Mouse (Mus musculus): ENCODE results near the gene Shank1. TPM values are rescaled to one million over a fixed set of nuclear protein-coding genes. Genes with fewer than 3 reads are reported as not detected.
A peak's percentile ranks its signal among the peaks of the same experiment; 100 is the strongest.

Gene Shank1
- total RNA-seq, 1 experiment, result 1.0 TPM

- Histone ChIP-seq H3K9ac (ENCODE audit: insufficient read depth, low read depth, low read length, poor library complexity, severe bottlenecking) (no peak overlapping the region), H3K4me1 (ENCODE audit: control insufficient read depth in 2 of 2, insufficient read depth in 2 of 2, low read length in 2 of 2, poor library complexity in 1 of 2) (peaks cover 0 to 18% of the 10 kb centered on the region in 2 experiments; a peak in 2 of 4 replicates), H3K9me3 (ENCODE audit: control insufficient read depth, insufficient read depth, low read depth, low read length) (no peaks in the 10 kb centered on the region), H3K36me3 (ENCODE audit: control insufficient read depth, insufficient read depth, low read length, poor library complexity, severe bottlenecking) (no peaks in the 10 kb centered on the region), H3K27ac (ENCODE audit: insufficient read depth, low read depth, low read length, poor library complexity, severe bottlenecking) (peak overlapping the region; percentile 95), H3K4me3 (ENCODE audit: insufficient read depth in 1 of 2, low read depth in 1 of 2, low read length in 2 of 2, poor library complexity in 1 of 2, severe bottlenecking in 1 of 2) (no peak overlapping the region)
- peak; percentile 66 for DNase-seq (ENCODE audit: low read depth, low spot score)
- TF ChIP-seq ZC3H11A (IDR thresholded peaks at IDR 0.05; ENCODE audit: borderline replicate concordance, low read depth, low read length) (peak; percentile 65; the same call in 1 of the 2 replicates), HCFC1 (IDR thresholded peaks at IDR 0.05; ENCODE audit: borderline replicate concordance, insufficient read depth, low read length) (no peak), ZNF384 (IDR thresholded peaks at IDR 0.05; ENCODE audit: low read depth, low read length) (no peak), MAFK (IDR thresholded peaks at IDR 0.05; ENCODE audit: insufficient read depth, low read depth, low read length) (no peak), CHD2 (IDR thresholded peaks at IDR 0.05; ENCODE audit: low read depth, low read length) (no peak)
- in situ Hi-C loops (cut with MboI; ENCODE audit: low sequenced_read_pairs in 2 of 2, unreplicated experiment in 2 of 2), result no loop called here
These were observed 32.8 kb upstream of the Shank1 start for GRCm38 (mm10) chr7:44277250-44277622.

- no peaks in the 10 kb centered on the region for H3K36me3 ChIP-seq (ENCODE audit: control insufficient read depth, insufficient read depth, low read length, poor library complexity, severe bottlenecking)
- no peak for DNase-seq (ENCODE audit: low read depth, low spot score)
- TF ChIP-seq ZNF384 (IDR thresholded peaks at IDR 0.05; ENCODE audit: low read depth, low read length) (no peak), CHD2 (IDR thresholded peaks at IDR 0.05; ENCODE audit: low read depth, low read length) (no peak), ZC3H11A (IDR thresholded peaks at IDR 0.05; ENCODE audit: borderline replicate concordance, low read depth, low read length) (no peak)
- H3K9ac ChIP-seq (ENCODE audit: insufficient read depth, low read depth, low read length, poor library complexity, severe bottlenecking), result no peak overlapping the region
- peaks cover 0 to 5% of the 10 kb centered on the region in 2 experiments; a peak in 1 of 4 replicates for H3K4me1 ChIP-seq (ENCODE audit: control insufficient read depth in 2 of 2, insufficient read depth in 2 of 2, low read length in 2 of 2, poor library complexity in 1 of 2)
- in situ Hi-C loops (cut with MboI; ENCODE audit: low sequenced_read_pairs in 2 of 2, unreplicated experiment in 2 of 2), result no loop called here
- H3K4me3 ChIP-seq (ENCODE audit: insufficient read depth in 1 of 2, low read depth in 1 of 2, low read length in 2 of 2, poor library complexity in 1 of 2, severe bottlenecking in 1 of 2), result no peak overlapping the region
- no peak overlapping the region for H3K27ac ChIP-seq (ENCODE audit: insufficient read depth, low read depth, low read length, poor library complexity, severe bottlenecking)
- H3K9me3 ChIP-seq (ENCODE audit: control insufficient read depth, insufficient read depth, low read depth, low read length), result no peaks in the 10 kb centered on the region
These were observed 29.1 kb upstream of the Shank1 start for GRCm38 (mm10) chr7:44280959-44281358.

- TF ChIP-seq HCFC1 (IDR thresholded peaks at IDR 0.05; ENCODE audit: borderline replicate concordance, insufficient read depth, low read length) (no peak), MAFK (IDR thresholded peaks at IDR 0.05; ENCODE audit: insufficient read depth, low read depth, low read length) (no peak), ZNF384 (IDR thresholded peaks at IDR 0.05; ENCODE audit: low read depth, low read length) (no peak), CHD2 (IDR thresholded peaks at IDR 0.05; ENCODE audit: low read depth, low read length) (no peak), ZC3H11A (IDR thresholded peaks at IDR 0.05; ENCODE audit: borderline replicate concordance, low read depth, low read length) (no peak)
- in situ Hi-C loops (cut with MboI; ENCODE audit: low sequenced_read_pairs in 2 of 2, unreplicated experiment in 2 of 2), result no loop called here
- Histone ChIP-seq H3K4me1 (ENCODE audit: control insufficient read depth in 2 of 2, insufficient read depth in 2 of 2, low read length in 2 of 2, poor library complexity in 1 of 2) (peaks cover 0 to 3% of the 10 kb centered on the region in 2 experiments; a peak in 1 of 4 replicates), H3K36me3 (ENCODE audit: control insufficient read depth, insufficient read depth, low read length, poor library complexity, severe bottlenecking) (no peaks in the 10 kb centered on the region), H3K4me3 (ENCODE audit: insufficient read depth in 1 of 2, low read depth in 1 of 2, low read length in 2 of 2, poor library complexity in 1 of 2, severe bottlenecking in 1 of 2) (no peak overlapping the region), H3K9ac (ENCODE audit: insufficient read depth, low read depth, low read length, poor library complexity, severe bottlenecking) (no peak overlapping the region), H3K9me3 (ENCODE audit: control insufficient read depth, insufficient read depth, low read depth, low read length) (no peaks in the 10 kb centered on the region), H3K27ac (ENCODE audit: insufficient read depth, low read depth, low read length, poor library complexity, severe bottlenecking) (no peak overlapping the region)
- no peak for DNase-seq (ENCODE audit: low read depth, low spot score)
These were observed 28.5 kb upstream of the Shank1 start for GRCm38 (mm10) chr7:44281586-44281985.

GRCm38 (mm10) chr7:44287760-44288159, 22.3 kb upstream of the Shank1 start:
- Histone ChIP-seq H3K9ac (ENCODE audit: insufficient read depth, low read depth, low read length, poor library complexity, severe bottlenecking) (no peak overlapping the region), H3K9me3 (ENCODE audit: control insufficient read depth, insufficient read depth, low read depth, low read length) (no peaks in the 10 kb centered on the region), H3K27ac (ENCODE audit: insufficient read depth, low read depth, low read length, poor library complexity, severe bottlenecking) (no peak overlapping the region), H3K36me3 (ENCODE audit: control insufficient read depth, insufficient read depth, low read length, poor library complexity, severe bottlenecking) (no peaks in the 10 kb centered on the region), H3K4me1 (ENCODE audit: control insufficient read depth in 2 of 2, insufficient read depth in 2 of 2, low read length in 2 of 2, poor library complexity in 1 of 2) (no peaks in the 10 kb centered on the region), H3K4me3 (ENCODE audit: insufficient read depth in 1 of 2, low read depth in 1 of 2, low read length in 2 of 2, poor library complexity in 1 of 2, severe bottlenecking in 1 of 2) (no peak overlapping the region)
- TF ChIP-seq ZC3H11A (IDR thresholded peaks at IDR 0.05; ENCODE audit: borderline replicate concordance, low read depth, low read length) (no peak), ZNF384 (IDR thresholded peaks at IDR 0.05; ENCODE audit: low read depth, low read length) (no peak), HCFC1 (IDR thresholded peaks at IDR 0.05; ENCODE audit: borderline replicate concordance, insufficient read depth, low read length) (no peak), MAFK (IDR thresholded peaks at IDR 0.05; ENCODE audit: insufficient read depth, low read depth, low read length) (no peak), CHD2 (IDR thresholded peaks at IDR 0.05; ENCODE audit: low read depth, low read length) (no peak)
- in situ Hi-C loops (cut with MboI; ENCODE audit: low sequenced_read_pairs in 2 of 2, unreplicated experiment in 2 of 2), result no loop called here
- no peak for DNase-seq (ENCODE audit: low read depth, low spot score)

- Histone ChIP-seq H3K9ac (ENCODE audit: insufficient read depth, low read depth, low read length, poor library complexity, severe bottlenecking) (no peak overlapping the region), H3K27ac (ENCODE audit: insufficient read depth, low read depth, low read length, poor library complexity, severe bottlenecking) (no peak overlapping the region; the same call in 1 of the 2 replicates), H3K4me3 (ENCODE audit: insufficient read depth in 1 of 2, low read depth in 1 of 2, low read length in 2 of 2, poor library complexity in 1 of 2, severe bottlenecking in 1 of 2) (no peak overlapping the region), H3K36me3 (ENCODE audit: control insufficient read depth, insufficient read depth, low read length, poor library complexity, severe bottlenecking) (no peaks in the 10 kb centered on the region), H3K4me1 (ENCODE audit: control insufficient read depth in 2 of 2, insufficient read depth in 2 of 2, low read length in 2 of 2, poor library complexity in 1 of 2) (no peaks in the 10 kb centered on the region), H3K9me3 (ENCODE audit: control insufficient read depth, insufficient read depth, low read depth, low read length) (no peaks in the 10 kb centered on the region)
- no peak for TF ChIP-seq HCFC1 (IDR thresholded peaks at IDR 0.05; ENCODE audit: borderline replicate concordance, insufficient read depth, low read length)
- DNase-seq (ENCODE audit: low read depth, low spot score), result no peak
- in situ Hi-C loops (cut with MboI; ENCODE audit: low sequenced_read_pairs in 2 of 2, unreplicated experiment in 2 of 2), result no loop called here
These were observed 19.1 kb upstream of the Shank1 start for GRCm38 (mm10) chr7:44290986-44291385.

Measured in ES-E14 (cell line).